Mouse (Mus musculus) cerebellum, adult 18-20 months (tissue): Measurements from ENCODE around the gene Olfr71.

Experiments
- DNase-seq, 2 experiments: peaks; one replicate each; pipeline ENCODE4 v3.0.0; 2021

The Olfr71 gene

DNA sequence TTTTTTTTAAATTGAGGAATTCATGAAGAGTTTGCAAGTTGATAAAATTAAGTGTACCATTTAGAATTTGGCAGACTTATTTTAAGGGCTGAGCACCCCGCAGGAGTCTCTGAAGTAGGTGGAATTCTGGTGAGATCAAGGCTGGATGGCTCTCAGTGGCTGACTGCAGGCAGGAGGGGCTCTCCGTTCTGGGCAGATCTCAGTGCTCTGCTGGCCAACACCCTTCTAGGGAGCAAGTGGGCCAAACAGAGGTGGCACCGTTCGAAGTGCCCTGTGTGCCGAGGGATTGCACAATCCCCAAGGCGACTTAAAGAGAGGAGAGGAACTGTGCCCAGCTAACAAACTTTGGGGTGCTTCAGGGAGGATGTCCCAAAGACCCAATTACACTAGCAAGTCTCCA, at the start of gene Olfr71:
Gene Olfr71 (minus strand): TSS at position 387 of the 400 bp plus-strand sequence.
- no peak for DNase-seq

DNA sequence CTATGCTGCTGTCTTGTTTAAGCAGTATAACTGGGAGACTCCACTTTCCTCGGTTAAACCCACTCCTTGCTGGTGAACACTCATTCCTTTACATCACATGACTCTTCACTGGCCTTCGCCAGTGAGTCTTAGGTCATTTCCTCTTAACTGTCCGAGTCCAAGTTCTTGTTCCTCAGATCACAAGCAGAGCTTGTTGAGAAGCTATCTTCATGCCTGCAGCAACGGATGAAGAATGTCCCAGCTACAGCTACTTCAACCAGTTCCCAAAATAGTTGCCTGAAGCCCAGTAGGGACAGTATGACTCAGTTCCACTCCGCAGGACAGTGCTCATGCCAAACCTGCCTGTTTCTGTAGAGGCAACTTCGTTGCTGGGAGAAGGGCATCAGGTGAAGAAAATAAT, 47.2 kb upstream of the Olfr71 start:
- no peak for DNase-seq

DNA sequence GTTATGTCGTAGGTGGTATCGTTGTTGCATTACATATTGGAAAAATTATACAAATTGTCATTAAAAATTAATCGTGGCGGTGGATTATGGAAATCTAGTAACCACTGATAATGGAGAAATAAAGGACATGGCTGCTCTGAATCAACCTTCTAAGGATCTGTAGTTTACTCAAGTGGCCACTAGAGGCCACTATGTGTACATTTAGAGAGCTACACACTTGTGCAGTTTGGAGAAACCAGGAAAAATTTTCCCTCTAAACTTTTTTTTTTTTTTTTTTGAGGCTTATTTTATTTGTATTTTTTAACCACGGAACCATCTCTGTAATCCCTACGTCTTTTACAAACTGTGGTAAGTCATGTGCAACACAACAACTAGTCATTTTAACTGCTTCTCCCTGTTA, 35.1 kb upstream of the Olfr71 start:
- peak; percentile 18 to 24 for DNase-seq

DNA sequence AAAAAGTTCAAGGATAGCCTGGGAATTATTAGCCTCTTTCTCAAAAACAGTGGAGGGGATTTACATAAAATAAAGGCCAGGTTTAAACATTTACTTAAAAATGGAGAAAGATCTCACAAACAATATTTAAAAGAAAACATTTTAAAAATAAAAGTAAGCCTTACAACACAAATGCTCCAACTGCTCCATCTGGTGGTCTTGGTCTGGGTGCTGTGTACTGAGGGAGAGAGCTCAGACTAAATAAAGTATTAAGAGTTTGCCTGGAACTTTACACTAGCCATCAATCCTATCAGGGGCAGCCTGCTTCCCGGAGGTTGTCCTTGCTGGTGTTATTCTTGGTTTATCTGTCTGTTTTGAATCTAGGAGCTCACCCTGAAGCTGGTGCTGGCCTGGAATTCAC, 33.0 kb upstream of the Olfr71 start:
- no peak for DNase-seq

DNA sequence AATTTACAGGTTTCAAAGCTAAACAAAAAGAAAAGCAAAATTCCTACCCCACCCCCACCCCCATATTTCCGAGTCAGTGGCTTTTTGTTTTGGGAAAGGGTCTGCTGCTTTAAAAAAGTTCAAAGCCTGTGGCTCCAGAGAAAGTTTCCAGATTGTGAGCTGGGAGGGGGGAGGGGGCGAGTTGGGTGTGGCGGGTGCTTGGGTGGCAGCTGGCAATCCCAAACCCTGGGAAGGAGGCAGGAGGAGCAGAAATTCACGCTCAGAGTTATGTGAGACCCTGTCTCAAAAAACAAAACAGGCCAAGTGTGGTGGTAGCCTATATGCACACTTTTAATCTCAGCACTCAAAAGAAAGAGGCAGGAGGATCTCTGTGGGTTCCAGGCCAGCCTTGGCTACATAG, 32.6 kb upstream of the Olfr71 start:
- no peak for DNase-seq

DNA sequence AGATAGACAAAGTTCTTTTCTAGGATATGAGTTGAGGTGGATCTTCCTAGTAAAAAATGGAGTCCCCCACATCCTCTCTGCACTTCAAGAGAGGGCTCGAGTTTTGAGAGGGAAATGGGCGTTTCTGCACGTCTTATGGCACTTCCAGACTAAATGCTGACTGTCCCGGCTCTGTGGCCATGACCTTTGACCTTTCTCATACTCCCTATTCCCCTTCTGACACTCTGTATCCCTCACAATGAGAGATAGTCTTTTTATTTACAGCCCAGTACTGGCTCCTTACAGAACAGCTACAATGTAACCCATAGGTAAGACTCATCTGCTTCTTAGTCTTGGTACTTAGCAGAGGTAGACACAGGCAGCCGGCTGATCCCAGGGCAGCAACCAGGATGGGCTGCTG, 31.5 kb upstream of the Olfr71 start:
- no peak for DNase-seq

DNA sequence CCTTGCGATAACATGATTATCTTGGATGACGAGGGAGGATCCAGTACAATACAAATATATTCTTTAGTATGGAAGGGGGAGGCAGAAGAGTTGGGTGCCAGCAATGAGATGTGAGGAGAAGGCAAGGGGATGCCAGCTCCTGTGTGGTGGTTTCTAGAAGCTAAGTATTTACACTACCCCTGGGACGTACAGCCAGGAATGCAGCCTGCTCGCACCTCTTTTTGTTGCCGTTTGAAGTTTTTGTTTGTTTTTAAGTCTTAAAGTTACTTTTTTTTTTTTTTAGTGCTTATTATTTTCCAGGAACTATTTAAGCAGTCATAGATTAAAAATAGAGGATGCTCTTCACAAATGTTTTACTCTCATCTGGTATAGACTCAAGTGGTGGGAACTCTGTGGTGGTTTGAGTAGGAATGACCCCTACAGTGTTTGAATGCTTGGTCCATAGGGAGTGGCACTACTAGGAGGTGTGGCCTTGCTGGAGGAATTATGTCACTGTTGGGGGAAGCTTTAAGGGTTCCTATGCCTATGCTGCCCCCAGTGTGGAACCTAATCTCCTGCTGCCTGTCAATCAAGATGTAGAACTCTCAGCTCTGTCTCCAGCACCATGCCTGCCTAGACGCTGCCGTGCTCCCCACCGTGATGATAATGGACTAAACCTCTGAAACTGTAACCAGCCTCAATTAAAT, 29.1 kb upstream of the Olfr71 start:
- no peak for DNase-seq

DNA sequence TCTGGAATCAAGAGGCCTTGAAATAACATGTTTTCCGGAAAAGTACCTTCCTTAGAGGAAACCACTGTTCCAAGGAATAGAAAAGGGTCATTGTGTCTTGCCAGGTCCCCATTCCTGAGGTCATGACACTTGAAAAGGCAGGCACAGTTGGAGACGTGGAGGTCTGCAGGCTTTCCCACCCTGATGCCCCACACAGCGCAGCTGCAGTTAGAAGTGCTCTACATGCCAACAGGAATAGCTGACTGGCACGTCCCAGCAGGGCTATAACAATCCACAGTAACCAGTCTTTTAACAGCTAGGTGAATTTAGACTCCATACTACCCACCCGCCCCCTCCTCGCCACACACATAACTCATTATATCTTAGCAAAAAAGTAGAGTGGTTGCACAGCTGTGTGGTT, 27.1 kb upstream of the Olfr71 start:
- no peak for DNase-seq

DNA sequence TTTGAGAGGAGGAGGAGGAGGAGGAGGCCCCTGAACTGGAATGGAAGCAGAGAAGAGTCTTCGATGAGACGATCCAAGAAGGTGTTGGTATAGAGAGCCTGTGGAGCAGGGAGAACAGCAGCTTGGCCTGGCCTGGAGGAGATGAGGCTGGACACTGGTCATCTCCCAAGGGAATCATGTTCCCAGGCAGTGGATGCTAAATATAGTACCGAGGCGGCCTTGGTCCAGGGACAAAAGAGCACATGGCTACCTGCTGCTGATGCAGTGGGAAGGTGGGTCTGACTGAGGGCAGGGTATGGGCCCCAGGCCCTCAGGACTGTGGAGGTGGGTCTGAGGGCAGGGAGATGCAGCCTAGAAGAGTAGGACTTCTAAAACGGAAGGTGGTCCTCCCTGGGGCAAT, 23.1 kb upstream of the Olfr71 start:
- DNase-seq: no peak

DNA sequence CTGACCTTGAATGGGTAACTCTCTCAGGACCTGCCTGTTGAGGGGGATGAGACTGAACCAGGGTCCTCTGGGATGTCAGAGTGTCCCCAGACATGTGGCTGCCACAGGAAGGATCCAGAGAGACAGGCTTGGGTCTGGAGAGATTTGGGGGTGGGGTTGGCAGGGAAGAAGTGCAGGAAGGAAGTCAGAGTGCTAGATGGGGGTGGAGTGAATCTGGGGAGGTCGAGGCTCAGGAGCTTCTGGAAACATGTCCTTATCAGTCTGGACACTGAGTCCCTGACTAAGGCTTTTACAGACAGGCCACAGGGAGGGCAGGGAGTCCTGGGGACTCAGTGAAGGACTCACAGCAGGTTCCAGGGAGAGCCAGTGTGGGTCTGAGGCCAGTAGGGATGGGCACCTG, 22.1 kb upstream of the Olfr71 start:
- DNase-seq: no peak

DNA sequence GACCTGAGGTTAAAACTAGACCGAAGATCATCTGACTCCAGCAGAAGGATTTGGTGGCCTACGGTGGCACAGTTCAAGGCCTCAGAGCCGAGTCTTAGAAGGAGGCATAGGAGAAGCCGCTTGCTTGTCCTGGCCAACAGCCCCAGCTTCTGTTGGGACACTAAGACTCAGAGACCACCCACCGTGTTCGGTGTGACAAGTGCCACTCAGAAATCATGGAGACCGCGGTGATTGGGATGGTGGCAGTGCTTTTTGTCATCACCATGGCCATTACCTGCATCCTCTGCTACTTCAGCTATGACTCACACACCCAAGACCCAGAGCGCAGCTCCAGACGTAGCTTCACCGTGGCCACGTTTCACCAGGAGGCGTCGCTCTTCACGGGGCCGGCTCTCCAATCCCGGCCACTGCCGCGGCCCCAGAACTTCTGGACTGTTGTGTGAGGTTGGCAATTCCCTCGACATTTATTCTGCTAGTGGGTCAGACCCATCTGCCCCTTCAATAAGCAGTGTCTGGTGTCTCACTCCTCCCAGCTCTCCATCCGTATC, 20.8 kb upstream of the Olfr71 start:
- DNase-seq: no peak

DNA sequence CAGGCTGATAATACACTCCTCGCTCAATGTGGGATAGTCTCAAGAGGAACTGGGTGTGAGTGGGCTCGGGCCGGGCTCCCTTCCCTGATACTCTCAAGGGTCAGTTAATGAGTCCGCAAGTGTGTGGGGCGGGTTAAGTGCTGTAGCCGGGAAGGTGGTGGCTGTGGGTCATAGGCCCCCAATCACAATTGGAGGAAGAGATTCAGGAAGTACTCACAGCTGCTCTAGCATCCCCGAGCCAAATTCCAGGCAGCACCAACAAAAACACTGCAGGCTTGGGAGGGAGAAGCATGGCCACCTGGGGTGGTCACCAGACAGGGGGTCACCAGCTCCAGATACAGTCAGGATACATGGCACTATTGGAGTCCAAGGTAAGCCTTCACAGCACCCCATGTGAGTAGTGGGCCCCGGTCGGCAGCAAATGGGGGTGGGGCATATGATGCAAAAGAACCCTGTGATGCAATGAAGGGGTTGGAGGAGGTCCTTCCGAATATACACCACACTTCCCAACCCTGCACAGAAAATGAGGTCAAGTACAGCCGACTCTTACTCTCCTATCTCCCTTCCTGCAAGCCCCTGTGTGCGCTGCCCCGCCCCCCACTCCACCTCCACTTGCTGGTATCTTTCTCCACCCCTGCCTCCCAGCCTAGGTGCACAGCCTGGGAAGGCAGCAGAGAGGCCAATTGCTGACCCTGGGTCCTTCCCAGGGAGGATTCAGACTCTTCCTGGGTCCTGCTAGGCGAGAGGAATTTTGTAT, 19.9 kb upstream of the Olfr71 start, which contains the start of gene Spaar:
Gene Spaar (plus strand): TSS at position 241 of the 757 bp plus-strand sequence.
- no peak for DNase-seq

DNA sequence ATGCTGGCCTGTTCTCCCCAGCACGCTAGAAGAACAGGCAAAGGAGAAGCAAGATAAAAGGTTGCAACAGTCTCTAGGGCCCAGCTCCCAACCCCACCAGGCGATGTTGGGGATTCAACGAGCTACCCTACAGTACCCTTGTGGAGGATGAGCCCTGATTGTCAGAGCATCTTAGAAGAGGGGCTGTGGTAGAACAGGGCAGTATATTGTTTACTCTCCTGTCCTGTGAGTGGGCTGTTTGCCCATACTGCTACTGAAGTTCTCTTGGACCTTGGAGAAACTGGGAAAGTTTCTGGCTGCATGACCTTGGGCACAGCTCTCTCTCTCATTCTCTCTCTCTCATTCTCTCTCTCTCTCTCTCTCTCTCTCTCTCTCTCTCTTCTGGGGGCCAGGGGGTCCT, 19.1 kb upstream of the Olfr71 start:
- no peak for DNase-seq

DNA sequence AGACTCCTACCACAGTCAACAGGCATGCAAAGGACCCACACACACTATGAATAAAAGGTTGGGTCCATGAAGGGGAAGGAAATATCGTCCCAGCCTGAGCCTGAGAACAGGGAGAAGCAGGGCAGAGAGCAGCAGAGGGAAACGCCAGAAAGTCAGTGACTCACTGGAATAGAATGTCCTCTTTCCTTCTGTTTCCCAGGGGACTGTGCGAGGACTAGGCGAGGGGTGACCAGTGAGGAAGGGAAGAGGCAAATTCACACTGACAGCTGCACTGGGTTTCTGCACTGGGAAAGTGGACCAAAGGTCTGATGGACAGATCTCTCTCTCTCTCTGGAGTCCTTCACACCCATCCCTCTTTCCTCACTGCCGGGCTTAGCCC, 18.5 kb upstream of the Olfr71 start:
- no peak for DNase-seq

DNA sequence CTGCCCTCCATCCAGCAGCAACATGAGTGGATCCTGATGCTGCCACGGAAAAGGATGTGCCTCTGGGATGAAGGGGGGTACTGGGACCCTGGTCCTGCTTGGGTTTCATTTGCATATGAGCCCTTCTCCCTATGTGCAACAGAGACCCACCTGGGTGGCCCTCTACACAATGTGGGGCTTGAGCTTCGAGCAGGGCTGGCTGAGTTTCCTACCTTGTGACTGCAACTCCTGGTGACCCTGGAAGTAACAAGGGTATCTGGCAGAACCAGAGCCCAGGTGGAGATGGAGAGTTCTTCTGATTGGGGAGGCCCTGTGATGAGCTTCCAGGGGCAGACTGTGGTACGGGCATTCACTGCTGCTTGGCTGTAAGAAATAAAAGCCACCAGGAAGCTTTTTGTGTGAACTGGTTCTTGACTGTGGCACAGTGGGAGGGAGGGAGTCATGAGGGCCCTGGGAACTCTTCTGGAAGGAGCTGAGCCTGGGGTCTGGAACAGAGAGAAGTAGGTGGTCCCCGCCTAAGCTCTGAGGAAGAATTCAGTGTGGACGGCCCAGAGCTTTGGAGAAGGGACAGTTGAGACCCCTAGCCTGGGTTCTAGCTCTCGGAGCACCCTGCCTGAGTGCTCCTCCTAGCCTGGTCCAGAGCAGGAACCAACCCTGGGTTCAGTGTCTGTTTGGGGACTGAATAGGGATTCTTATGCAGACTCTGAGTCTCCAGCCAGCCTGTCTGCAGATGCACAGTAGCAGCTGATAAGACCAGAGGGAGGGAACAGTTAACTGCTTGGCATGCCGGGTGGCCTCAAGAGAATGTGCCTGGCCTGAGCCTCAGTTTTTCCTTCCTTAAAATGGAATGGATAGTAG, 17.9 kb upstream of the Olfr71 start:
- no peak for DNase-seq

DNA sequence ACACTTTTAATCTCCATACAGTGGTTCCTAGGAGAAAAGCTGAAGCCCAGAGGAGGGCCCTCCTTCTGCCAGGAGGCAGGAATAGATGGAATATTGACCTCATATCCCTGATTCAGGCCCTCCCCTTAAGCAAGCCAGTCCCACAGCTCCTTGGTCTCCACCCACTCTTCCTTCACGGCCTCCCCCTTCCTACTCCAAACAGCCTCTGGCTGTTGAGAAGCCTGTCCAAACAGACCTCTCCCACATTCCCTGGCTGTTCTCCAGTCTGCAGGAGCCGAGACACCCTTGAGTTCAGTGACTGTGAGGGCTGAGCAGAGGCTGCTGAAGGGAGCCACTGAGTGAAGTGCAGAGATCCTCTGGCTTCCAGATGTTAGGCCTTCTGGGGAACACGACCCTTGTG, 16.9 kb upstream of the Olfr71 start, which contains the start of gene Hrct1:
Gene Hrct1 (plus strand): TSS at position 194 of the 400 bp plus-strand sequence.
- DNase-seq: no peak

DNA sequence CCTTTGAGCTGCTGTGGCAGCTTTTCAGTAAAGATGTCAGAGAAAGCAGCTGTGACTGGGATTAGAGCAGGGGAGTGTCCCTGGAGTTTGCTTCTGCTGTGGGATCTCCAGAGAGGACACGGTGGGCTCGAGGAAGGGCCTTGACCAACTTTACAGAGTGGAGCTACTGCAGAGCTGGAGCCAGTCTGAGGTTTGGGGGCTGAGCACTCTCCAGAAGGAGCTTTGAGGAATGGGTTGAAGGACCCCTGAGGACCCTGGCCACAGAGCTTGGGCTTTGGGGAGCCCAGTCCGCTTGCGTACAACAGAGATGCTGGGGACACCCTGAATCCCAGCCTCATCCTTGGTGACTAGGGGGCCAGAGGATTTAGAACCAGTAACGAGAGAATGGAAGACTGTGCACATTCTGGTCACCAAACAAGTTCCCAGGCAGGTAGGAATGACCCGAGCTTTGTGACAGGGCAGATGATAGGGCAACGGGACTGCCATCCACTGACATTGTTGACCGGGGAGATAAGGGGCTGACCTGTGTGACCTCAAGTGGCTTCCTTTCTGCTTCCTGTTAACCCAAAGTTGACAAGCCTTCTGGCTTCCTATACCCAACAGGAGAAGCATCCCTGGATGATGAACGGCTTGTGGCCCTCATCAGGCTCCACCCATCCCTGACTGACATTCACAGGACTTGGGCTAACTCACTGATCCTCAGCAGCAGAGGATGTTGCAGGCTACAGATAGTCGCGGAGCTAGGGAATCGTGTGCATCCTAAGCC, 16.4 kb upstream of the Olfr71 start:
- DNase-seq: no peak

DNA sequence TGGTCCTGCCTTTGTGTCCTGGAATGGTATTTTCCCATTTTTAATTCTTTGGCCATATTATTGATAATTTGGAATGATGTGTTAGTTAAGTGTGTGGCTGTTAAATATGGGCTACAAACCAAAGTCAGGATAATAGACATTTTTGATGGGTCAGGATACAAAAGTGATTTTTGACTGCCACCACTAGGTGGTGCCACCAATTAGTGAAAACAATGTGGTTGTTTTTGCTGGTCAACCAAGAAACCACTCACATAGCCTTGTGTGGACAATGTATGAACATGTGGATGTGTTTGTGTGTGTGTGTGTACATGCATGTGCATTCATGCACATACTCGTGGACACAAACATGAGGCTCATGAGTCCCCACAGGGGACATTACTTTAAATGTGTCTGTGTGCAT, 14.7 kb upstream of the Olfr71 start:
- peak; percentile 33 to 46 for DNase-seq

DNA sequence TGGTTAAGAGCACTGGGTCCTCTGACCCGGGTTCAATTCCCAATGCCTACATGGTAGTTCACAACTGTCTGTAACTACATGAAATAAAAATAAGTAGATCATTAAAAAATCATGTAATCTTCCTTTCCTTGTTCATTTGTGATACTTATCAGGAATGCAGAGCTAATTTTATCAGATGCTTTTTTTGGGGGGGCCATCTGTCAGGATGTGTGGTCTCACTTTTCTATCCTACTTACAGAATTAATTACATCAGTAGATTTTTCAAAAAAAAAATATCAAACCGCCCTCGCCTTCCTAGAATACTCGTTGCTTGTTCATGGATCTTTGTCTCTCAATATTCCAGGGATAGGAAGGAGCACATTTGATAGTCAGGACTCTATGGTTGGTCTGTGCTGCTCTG, 12.1 kb upstream of the Olfr71 start:
- no peak for DNase-seq

DNA sequence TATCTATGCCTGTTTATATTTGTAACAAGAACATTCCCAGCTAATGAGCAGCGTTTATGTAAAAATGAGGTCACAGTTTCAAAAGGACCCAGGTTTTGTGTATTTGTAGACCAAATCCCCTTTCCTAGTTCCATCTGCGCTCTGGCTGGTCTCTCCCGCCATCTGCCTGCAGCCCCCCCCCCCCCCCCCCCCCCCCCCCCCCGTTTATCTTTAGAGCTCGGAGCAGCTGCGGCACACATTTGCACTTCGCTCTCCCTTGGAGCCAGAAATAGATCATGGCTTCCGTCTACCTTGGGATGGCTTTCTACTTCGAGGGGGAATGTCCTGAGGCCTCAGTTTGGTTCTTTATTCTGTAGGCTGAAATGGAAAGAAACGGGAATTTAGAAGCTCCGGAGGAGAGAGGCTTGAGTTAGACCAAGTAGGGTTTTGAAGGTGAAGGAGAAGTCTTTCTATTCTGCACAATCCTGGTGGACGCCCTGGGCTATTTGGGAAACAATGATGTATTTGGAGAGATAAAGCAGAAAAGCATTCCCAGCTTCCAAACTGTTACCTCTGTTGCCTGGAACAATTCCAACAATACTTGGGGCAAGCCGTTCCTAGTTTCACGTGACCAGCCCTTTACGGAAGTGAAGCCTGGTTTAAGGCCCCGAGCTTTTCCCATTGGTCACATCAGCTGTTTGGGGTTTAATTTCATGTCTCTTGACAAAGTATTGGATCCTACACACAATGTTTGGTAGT, 10.6 kb upstream of the Olfr71 start:
- DNase-seq: no peak

DNA sequence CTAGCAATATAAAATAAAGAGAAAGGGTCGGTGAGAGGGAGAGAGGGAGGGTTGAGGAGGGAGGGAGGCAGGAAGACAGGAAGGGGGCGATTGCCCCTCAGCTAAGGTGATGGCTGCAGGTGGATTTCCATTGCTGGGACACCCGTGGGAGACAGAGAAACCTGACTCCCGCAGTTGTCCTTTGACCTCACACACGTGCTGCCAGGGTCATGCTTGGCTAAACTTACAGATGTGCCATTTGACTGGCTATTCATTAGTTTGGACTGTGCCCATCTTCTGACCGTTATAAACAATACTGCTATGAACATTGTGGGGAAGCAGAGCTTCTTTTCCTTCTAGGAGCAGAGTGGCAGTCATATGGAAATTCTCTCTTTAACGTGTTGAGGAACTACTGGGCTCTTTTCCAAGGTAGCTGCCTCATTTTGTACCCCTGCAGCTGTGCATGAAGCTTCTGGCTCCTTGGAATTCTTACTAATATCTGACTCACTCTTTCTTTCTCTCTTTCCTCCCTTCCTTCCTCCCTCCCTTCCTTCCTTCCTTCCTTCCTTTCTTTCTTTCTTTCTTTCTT, 3.7 kb upstream of the Olfr71 start:
- no peak for DNase-seq
